Mouse (Mus musculus): Measurements from ENCODE around the gene Dlx5. TPM values are rescaled to one million over a fixed set of nuclear protein-coding genes. Genes with fewer than 3 reads are reported as not detected.

Dlx5 gene
- total RNA-seq, 2 experiments from 2014 or later: 0.76 to 1.2 TPM

GRCm38 (mm10) chr6:6876231-6876630 is 5.7 kb downstream of the Dlx5 start:
- no peak for DNase-seq

- no peak for DNase-seq
Observed at GRCm38 (mm10) chr6:6875676-6876075, 6.2 kb downstream of the Dlx5 start.

GRCm38 (mm10) chr6:6875136-6875535 is 6.7 kb downstream of the Dlx5 start:
- no peak for DNase-seq

GRCm38 (mm10) chr6:6874073-6874771 is 7.7 kb downstream of the Dlx5 start:
- no peak for DNase-seq

GRCm38 (mm10) chr6:6873476-6874072 is 8.3 kb downstream of the Dlx5 start:
- no peak for DNase-seq

- no peak for DNase-seq
Observed at GRCm38 (mm10) chr6:6872873-6873272, 9.0 kb downstream of the Dlx5 start.

GRCm38 (mm10) chr6:6871692-6872091 is 10.2 kb downstream of the Dlx5 start:
- no peak for DNase-seq

- no peak for DNase-seq
Observed at GRCm38 (mm10) chr6:6870876-6871420, 10.9 kb downstream of the Dlx5 start.

GRCm38 (mm10) chr6:6869961-6870800 is 11.7 kb downstream of the Dlx5 start:
- DNase-seq: no peak

GRCm38 (mm10) chr6:6869041-6869685 is 12.7 kb downstream of the Dlx5 start:
- no peak for DNase-seq

- DNase-seq: no peak
Observed at GRCm38 (mm10) chr6:6867031-6867430, 14.9 kb downstream of the Dlx5 start.

- DNase-seq: no peak
Observed at GRCm38 (mm10) chr6:6864441-6865440, 17.1 kb downstream of the Dlx5 start.

GRCm38 (mm10) chr6:6863955-6864354 is 17.9 kb downstream of the Dlx5 start:
- no peak for DNase-seq

- no peak for DNase-seq
Observed at GRCm38 (mm10) chr6:6863160-6863870, 18.6 kb downstream of the Dlx5 start, which contains the start of gene Dlx6. Dlx6 (plus strand) TSS chr6:6863334.

GRCm38 (mm10) chr6:6862611-6863010 is 19.3 kb downstream of the Dlx5 start:
- DNase-seq: peak; percentile 61

GRCm38 (mm10) chr6:6861798-6862428 is 20.0 kb downstream of the Dlx5 start:
- DNase-seq: no peak

- no peak for DNase-seq
Observed at GRCm38 (mm10) chr6:6861086-6861797, 20.6 kb downstream of the Dlx5 start.

- no peak for DNase-seq
Observed at GRCm38 (mm10) chr6:6860411-6861085, 21.3 kb downstream of the Dlx5 start.
